Mouse (Mus musculus) cerebral cortex, adult 2 months (tissue): ENCODE results near the gene Canx.

ENCODE experiments used
- WGBS: fragments of 180-500 bp; shearing (Covaris S2); methylation state at CpG from one replicate; pipeline ENCODE4 v1.1.7; 2018; 5-methylcytosine and 5-hydroxymethylcytosine counted together

Gene Canx

DNA sequence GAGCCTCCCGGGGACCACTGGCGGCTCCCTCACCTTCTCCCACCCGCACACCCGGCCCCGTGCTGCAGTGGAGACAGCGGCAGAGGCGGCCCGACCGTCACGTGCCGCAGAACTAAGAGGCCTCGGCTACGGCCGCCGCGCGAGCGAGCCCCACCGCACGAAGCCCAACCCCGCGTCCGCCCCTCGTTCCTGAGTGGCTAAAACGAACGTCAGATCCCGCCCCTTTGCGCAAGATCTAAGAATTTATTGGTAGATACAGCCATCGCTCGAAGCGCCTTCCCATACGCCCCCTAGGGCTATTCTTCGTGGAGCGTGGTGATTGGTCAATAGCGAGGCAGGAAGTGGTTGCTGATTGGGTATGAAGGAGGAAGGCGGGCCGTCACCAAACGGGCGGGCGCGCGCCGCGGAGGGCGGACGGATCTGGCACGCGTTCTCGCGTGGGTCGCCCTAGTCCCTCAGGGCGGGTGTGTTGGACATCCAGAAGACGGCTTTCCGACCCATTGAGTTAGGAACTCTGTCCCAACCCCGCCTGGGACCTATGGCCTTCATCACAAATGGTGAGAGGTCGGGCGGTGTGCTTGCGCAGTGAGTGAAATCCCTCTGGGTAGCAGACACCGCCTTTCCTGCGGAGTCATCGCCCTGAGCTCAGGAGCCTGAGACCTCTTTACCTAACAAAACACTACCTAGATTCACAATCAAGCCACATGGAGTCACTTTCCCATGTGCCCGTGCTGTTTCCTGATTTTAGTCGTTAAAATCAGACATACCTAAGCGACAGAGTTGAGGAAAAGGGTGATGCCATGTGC, at the start of gene Canx:
TSS of gene Canx (minus strand) at position 178 of the 806 bp plus-strand sequence.
- WGBS = under 1% methylated on average over 64 of the region's 64 CpGs

GRCm38 (mm10) chr11:50374286-50375015, 49.0 kb upstream of the Canx start:
- WGBS = 92% methylated on average over 13 of the region's 13 CpGs

GRCm38 (mm10) chr11:50373621-50374020, 48.1 kb upstream of the Canx start:
- WGBS = 97% methylated on average over 1 of the region's 1 CpGs

GRCm38 (mm10) chr11:50371911-50372310, 46.4 kb upstream of the Canx start:
- WGBS = 98% methylated on average over 1 of the region's 1 CpGs

DNA sequence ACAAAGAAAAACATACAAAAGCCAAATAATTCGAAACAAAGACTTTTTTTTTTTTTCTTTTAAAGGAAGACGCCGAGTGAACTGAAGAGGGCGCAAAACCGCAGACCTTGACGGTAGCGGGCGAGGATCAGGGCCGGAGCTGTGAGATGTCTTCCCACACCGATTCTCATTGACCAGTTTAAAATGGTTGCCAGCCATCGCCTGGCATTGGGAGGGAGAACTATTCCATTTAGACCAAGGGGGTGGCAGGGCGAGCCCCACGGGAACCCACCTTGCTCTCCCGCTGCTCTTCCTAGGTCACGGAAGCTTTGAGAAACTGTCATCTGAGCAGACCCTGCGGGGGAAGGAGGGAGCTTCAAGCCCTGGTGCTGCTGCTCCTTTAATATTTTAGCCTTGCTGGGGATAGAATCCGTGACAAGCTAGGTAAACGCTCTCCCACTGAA, 45.9 kb upstream of the Canx start:
- WGBS = 2% methylated on average over 18 of the region's 18 CpGs

DNA sequence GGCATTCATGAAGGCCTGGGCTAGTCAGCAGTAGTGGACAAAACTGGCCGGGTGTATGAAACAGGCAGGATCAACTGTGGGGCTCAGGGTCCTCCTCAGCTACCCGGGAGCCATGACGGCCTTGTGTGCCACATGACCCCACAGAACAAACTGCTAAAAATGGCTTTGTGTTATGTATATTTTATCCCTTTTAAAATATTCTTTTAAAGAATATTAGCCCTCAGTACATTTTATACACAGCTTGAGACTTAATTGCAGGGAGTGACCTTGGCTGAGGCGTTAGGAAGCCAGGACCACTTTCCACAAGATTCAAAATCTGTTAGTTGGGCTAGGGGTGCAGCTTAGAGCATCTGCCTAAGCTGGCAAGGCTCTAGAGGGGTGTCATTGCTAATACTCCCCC, 45.5 kb upstream of the Canx start:
- WGBS = 49% methylated on average over 4 of the region's 4 CpGs

GRCm38 (mm10) chr11:50369360-50369911, 44.0 kb upstream of the Canx start:
- 85% methylated on average over 5 of the region's 5 CpGs for WGBS

DNA sequence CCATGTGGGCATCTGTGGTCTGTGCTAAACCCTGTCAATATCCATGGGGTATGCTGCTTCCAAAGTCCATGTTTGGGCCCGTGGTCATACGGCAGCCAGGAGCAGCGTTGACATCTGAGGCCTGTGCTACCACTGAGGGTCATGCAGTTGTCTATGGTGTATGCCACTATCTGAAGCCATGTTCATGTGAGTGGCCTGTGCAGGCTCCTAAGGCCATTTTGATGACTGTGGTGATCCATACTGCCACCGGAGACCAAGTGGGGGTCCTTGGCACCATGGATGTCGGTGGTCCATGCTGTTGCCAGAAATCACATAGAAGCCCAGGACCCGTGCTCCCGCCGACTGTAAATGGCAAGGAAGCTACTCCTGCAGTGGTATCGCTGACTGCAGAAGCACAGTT, 42.1 kb upstream of the Canx start:
- WGBS = 92% methylated on average over 9 of the region's 9 CpGs

DNA sequence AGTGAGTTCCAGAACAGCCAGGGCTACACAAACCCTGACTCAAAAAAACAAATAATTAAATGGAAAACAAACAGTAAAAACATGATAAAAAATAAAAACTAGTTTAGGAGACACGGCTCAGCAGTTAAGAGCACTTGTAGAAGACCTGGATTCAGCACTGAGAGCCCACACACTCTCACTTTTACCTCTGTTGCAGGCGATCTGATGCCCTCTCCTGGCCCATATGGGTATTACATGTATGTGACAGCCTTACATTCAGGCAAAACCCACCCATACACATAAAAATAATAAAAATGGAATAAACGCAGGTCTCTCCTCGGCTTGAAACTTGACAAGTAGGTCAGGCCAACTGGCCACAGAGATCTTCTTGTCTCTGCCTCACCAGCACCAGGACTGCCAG, 39.1 kb upstream of the Canx start:
- WGBS = 3% methylated on average over 4 of the region's 4 CpGs

GRCm38 (mm10) chr11:50361282-50361681, 35.8 kb upstream of the Canx start:
- WGBS = 90% methylated on average over 1 of the region's 1 CpGs

DNA sequence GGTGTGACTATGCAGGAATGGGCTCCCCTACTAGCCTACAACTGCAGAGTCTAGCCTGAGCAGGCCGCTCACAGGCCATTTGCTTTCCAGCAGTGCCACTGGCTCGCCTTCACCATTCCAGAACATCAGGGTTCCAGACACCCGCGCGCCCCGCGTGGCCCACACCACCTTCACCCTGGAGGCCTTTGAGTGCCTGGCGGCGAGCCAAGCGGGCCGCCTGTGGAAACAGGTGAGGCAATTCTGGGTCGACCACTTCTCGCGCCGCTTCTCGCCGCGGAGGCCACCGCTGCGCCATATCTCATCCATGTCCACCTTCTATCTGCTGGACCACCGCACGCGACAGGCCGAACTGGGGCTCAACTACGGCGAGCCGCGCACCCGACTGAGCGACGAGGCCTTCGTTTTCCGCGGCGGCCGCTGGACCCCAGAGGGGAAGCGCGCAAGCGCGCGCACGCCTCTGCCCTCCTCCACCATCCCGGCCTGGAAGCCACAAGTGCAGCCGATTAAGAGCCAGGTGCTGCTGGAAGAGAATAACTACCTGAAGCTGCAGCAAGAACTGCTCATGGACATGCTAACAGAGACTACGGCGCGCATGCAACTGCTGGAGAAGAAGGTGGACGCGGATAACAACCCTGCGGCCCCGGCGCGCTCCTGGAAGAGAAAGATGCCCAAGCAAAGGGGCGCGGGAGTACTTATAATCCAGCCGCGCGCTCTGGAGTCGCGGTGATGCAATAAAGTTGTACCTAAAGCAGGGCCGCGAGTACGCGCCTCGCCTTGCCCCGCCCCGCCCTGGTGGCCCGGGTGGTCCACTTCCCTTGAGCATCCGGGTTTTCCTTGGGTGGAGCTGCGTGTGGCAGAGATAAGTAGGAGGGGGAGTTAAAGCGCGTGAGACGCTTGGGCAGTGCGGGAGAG, 33.7 kb upstream of the Canx start:
- WGBS = 2% methylated on average over 74 of the region's 74 CpGs

DNA sequence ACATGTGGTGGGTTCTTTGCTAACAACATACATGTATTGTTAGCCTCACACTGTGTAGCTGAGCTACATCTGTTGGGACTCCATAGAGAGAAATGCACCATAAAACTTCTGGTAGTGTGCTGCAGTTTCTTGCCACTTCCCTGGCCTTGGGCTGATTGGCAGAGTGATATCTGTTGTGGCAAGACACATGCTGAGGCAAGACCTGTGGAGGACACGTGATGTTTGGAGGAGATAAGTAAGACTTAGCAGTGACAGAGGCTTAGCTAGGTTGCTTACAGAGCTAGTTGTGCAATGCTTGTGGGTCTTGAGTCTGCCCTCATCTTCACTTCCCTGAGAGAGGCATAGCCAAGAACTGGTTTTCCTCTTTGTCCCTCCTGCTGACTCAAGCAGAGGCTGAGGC, 29.9 kb upstream of the Canx start:
- 88% methylated on average over 1 of the region's 1 CpGs for WGBS

- WGBS = 81% methylated on average over 3 of the region's 3 CpGs
These were observed 29.4 kb upstream of the Canx start for GRCm38 (mm10) chr11:50354851-50355250.

DNA sequence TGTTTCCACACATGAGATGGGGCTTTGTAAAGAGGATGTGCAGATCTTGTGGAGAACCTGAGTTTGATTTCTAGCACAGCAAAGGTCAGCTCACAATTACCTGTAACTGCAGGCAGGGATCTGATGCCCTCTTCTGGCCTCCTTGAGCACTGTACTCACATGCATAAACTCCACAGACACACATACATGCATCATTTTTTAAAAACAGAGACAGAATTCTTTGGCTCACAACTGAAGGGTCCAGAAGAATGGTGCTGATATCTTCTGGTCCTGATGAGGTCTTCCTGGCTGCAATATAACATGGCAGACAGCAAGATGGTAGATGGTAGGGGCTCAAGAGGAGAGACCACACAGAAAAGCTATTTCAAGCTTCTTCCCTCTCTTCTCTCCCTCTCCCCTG, 28.7 kb upstream of the Canx start, which contains the start of gene Cby3:
TSS of gene Cby3 (plus strand) at position 301 of the 400 bp plus-strand sequence.

GRCm38 (mm10) chr11:50352177-50352576, 26.7 kb upstream of the Canx start:
- WGBS = 88% methylated on average over 2 of the region's 2 CpGs

DNA sequence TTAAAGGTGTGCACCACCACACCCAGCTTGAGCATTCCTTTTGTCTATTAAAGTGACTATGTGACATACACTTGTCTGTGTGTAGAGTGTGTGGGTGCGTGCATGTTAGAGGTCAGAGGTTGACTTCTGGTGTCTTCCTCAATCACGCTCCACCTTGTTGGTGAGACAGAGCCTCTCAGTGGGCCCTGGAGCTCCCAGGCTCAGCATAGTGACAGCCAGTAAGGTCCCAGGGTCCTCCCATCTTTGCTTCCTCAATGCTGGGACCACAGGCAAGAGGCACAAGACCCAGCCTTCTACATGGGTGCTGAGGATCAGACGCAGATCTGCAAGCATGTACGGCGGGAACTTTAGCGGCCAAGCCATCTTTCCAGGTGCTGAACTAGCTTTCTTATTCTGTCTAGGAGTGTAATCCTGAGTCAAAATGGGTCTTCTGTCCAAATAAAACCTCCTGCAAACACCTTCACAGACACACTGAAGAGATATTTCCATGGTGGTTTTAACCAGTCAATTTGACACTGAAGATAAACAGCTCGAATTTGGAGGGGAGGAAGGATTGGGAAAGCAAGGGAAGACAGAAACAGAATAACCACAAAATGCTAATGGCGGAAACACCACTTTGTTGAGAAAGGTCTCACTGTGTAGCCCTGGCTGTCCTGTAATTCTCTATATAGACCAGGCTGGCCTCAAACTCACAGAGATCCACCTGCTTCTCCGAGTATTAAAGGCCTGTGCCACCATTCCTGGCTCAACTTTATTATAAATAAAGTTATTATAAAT, 21.0 kb upstream of the Canx start:
- 94% methylated on average over 9 of the region's 9 CpGs for WGBS

GRCm38 (mm10) chr11:50345486-50345885, 20.0 kb upstream of the Canx start:
- 80% methylated on average over 4 of the region's 4 CpGs for WGBS

DNA sequence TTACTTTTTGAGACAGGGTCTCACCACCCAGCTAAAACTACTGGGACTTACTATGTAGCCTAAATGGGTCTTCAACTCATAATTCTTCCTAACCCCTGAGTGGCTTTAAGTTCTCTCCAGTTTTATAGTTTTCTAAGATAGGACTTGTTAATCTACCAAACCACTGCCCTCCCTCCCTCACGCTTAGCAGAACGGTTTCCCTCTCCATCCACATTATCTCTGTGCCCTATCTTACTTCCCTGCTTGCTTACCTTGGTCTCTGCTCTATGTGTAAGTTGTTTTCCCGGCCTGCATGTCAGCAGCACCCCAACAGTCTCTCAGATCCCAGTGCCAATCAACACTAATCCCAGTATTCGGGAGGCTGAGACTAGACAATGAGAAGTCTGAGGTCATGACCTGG, 11.4 kb upstream of the Canx start:
- WGBS = 76% methylated on average over 4 of the region's 4 CpGs

DNA sequence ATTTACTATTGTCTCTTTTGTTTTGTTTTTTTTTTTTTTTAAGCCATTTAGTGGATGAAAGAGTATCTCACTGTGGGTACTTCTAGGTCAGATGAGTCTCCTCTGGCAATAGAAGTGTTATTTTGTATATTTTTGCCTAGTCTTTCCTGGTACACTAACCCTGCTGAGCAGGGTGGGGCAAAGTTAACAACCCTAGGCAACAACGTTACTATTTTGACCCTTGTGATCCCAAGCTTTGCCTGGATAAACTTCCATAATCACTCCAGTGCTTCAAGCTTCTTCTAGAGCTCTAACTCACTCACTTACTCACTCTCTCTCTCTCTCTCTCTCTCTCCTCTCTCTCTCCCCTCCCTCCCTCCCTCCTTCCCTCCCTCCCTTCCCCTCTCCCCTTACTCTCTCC, 10.7 kb upstream of the Canx start:
- 64% methylated on average over 1 of the region's 1 CpGs for WGBS

- 65% methylated on average over 3 of the region's 3 CpGs for WGBS
These were observed 7.7 kb upstream of the Canx start for GRCm38 (mm10) chr11:50333181-50333580.

GRCm38 (mm10) chr11:50329378-50329777, 3.9 kb upstream of the Canx start:
- 97% methylated on average over 1 of the region's 1 CpGs for WGBS
